Mouse (Mus musculus): ENCODE data around the gene Mboat7.
"Not testable (repeated sequence)": the region's sequence is repeated elsewhere in the genome, so short reads cannot be mapped to it uniquely, and the experiment has no call there.

- TF ChIP-seq CTCF (IDR thresholded peaks at IDR 0.05); POLR2A (IDR thresholded peaks at IDR 0.05; ENCODE audit: insufficient read depth, low read depth, low read length); EP300 (IDR thresholded peaks at IDR 0.05; ENCODE audit: insufficient read depth, low read depth, low read length): not testable (repeated sequence)
Measured at GRCm38 (mm10) chr7:3705461-3705860, 12.1 kb upstream of the Mboat7 start.

All from heart, adult 2 months (tissue).